Mouse (Mus musculus): Measurements from ENCODE around the gene Tgfb1. TPM values are rescaled to one million over a fixed set of nuclear protein-coding genes. Genes with fewer than 3 reads are reported as not detected.

Tgfb1 gene
- 181 TPM for polyA plus RNA-seq (2017; shearing (Covaris generic))

GRCm38 (mm10) chr7:25686680-25687531, at the start of gene Tgfb1:
Gene Tgfb1, plus strand, starts transcription at chr7:25687002.

DNA sequence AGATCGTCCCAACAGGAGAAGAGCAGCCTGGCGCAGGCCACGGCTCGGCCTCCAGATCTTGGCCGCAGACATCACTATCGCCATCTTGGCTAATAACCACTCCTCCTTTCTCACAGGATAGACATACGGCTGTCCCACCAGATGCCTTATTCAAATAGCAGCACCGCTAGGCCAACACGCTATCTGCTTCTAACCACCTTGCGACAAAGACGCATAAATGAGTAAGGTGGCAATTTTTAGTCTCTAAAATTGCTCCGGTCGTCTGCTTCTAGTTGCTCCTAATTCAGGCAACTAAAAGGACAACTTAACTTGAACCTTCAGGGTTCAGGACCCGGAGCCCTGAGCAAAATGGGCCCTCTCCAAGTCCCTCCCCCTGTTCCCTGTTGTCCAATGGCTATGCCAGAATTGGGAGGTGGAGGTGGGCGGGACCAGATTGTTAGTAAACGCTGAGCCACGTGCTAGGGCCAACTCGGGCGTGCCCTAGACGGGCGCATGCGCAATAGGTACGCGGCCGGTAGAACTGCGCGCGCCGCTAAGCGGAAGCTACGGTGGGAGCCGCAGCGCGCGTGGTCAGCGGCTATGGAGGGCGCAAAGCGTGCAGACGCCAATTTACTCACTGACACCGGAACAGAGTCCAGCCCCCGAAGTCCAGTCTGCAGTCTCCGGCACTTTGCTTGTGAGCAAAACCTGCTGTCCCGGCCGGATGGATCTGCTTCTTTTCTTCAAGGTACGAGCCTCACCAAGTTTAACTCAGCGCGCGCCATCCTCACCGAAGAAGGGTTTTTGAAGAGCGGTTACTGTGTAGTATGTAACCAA, 27.9 kb upstream of the Tgfb1 start, which contains the start of the genes Bckdha and Exosc5:
Gene Bckdha, minus strand, starts transcription at position 325 of the 816 bp plus-strand sequence.
Gene Exosc5, plus strand, starts transcription at position 508 of the 816 bp plus-strand sequence.

DNA sequence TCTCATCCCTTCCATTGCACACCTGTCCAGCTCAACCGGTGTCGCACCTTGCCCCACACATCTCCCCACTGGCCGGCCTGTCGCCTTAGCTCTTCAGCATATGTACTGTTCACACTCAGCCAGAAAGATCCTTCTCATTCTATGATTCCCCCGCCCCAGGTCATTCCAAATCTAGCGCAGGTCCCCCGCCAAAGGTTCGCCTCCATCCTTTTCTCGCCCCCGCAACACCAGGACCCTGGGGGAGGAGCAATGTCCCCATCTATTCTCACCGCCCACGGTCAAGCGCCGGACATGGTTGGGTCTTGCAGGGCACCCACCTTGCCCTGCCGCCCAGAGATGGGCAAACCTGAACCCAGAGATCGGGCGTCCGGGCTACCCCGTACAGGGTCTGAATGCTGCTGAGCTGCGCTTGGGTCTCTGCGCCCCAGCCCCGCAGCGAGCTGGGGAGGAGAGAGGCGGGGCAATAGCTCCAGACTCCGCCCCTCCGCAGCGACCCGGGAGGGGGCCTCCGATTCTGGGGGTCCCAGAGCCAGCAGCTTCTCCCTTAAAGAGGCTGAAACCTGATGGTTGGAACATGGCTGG, 12.0 kb upstream of the Tgfb1 start, which contains the start of gene Tmem91:
Gene Tmem91, minus strand, starts transcription at position 448 of the 582 bp plus-strand sequence.

DNA sequence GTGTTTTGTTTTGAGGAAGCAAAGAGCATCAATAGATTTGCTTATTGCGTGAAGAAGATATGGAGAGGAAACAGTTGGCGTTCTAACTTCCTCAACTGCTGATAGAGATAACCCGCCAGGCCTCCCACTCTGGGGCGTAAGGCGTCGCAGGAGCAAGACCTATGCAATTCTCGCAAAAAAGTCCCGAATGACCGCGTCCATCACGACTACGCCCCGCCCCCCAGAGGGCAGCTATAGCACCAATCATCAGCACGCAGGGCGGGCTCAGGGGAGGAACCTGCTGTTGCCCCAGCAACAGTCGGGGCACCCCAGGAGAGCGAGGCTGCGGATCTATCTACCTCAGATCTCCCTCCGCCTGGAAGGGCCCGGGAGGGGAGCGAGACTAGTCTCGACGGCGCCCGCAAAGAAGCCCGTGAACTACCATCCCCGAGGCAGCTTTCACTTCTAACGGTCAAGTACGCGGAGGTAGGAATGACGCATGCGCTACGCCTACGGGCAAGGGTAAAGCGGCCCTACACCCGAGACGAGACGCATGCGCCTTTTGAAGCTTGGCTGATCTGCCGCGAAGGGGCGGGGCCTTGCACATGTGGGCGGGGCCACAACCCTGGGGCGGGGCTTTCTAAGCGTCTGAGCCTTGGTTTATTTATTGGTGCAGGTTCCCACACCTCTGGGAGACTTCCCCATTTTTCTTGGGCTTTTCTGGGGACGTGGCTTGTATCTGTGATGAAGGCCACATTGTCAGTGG, 6.1 kb upstream of the Tgfb1 start, which contains the start of gene B9d2:
Gene B9d2, plus strand, starts transcription at position 267 of the 745 bp plus-strand sequence.

DNA sequence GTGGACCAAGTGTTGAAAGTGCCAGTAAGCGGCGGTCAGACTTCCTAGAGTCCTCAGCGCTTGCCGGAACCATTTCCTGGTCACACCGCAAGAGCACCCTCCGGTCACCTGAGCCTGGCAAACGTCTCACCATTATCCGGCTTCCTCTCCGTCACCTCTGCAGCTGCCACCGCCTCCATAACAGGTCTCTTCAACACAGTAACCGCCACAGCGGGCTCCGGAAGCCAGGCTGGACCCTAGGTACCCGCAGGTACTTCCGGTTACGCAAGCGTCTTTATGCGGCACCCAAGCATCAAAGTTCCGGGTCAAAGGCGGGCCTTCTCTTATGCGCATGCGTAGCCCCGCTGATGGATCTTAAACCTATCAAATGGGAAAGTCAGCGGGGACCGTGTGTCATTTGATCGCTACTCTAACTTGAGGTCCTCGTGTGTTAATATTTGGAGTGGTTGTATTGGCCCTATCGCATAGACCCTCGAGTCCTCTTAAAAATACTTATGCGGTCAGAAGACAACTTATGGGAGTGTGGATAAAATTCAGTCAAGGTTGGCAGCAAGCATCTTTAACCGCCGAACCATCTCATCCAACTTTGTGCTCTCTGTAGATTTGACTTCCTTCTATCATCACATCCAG, 32.1 kb downstream of the Tgfb1 start, which contains the start of gene Ccdc97:
Gene Ccdc97, minus strand, starts transcription at position 301 of the 630 bp plus-strand sequence.

Other genes with a start within 250 kb of the Tgfb1 start
- 0.11 TPM for gene Ceacam1, start 209.4 kb upstream of the Tgfb1 start, polyA plus RNA-seq (2017; shearing (Covaris generic))
- not detected for gene Ceacam2, start 147.1 kb upstream of the Tgfb1 start, polyA plus RNA-seq (2017; shearing (Covaris generic))
- gene Erich4, start 71.1 kb upstream of the Tgfb1 start, polyA plus RNA-seq (2017; shearing (Covaris generic)), result not detected
- 67.3 TPM for gene Dmac2, start 67.6 kb upstream of the Tgfb1 start, polyA plus RNA-seq (2017; shearing (Covaris generic))
- 0.20 TPM for gene B3gnt8, start 60.3 kb upstream of the Tgfb1 start, polyA plus RNA-seq (2017; shearing (Covaris generic))
- 36.8 TPM for gene Bckdha, start 28.0 kb upstream of the Tgfb1 start, polyA plus RNA-seq (2017; shearing (Covaris generic))
- gene Exosc5, start 27.8 kb upstream of the Tgfb1 start, polyA plus RNA-seq (2017; shearing (Covaris generic)), result 52.9 TPM
- 0.84 TPM for gene Tmem91, start 11.8 kb upstream of the Tgfb1 start, polyA plus RNA-seq (2017; shearing (Covaris generic))
- 55.6 TPM for gene B9d2, start 6.2 kb upstream of the Tgfb1 start, polyA plus RNA-seq (2017; shearing (Covaris generic))
- gene Ccdc97, start 32.1 kb downstream of the Tgfb1 start, polyA plus RNA-seq (2017; shearing (Covaris generic)), result 52.7 TPM
- 97.6 TPM for gene Hnrnpul1, start 67.8 kb downstream of the Tgfb1 start, polyA plus RNA-seq (2017; shearing (Covaris generic))
- gene Axl, start 101.7 kb downstream of the Tgfb1 start, polyA plus RNA-seq (2017; shearing (Covaris generic)), result 3.6 TPM
- gene Cyp2s1, start 129.9 kb downstream of the Tgfb1 start, polyA plus RNA-seq (2017; shearing (Covaris generic)), result 10.5 TPM
- gene Cyp2b10, start 210.6 kb downstream of the Tgfb1 start, polyA plus RNA-seq (2017; shearing (Covaris generic)), result not detected